Mouse (Mus musculus): ENCODE measurements around the gene Ebf1. TPM values are rescaled to one million over a fixed set of nuclear protein-coding genes. Genes with fewer than 3 reads are reported as not detected.

Ebf1 gene
- polyA plus RNA-seq, 1 experiment from 2014 or later, result 11.6 TPM

GRCm38 (mm10) chr11:44897140-44897665 lies 280.1 kb downstream of the Ebf1 start:
- 56% methylated on average over 10 of the region's 10 CpGs for WGBS
- Histone ChIP-seq H3K36me3 (ENCODE audit: insufficient read depth) (no peaks in the 10 kb centered on the region), H3K4me3 (ENCODE audit: low read depth, low read length) (no peak overlapping the region), H3K9ac (no peak overlapping the region), H3K27me3 (ENCODE audit: insufficient read depth, low read length) (no peaks in the 10 kb centered on the region), H3K4me1 (ENCODE audit: insufficient read depth) (no peaks in the 10 kb centered on the region), H3K4me2 (no peak overlapping the region), H3K9me3 (ENCODE audit: low read depth, low read length) (no peaks in the 10 kb centered on the region), H3K27ac (ENCODE audit: low read depth) (no peak overlapping the region)
- DNase-seq (peak; percentile 19), ATAC-seq (ENCODE audit: insufficient read depth) (no peak)
- TF ChIP-seq CTCF (IDR thresholded peaks at IDR 0.05; ENCODE audit: low read depth), result no peak

- Histone ChIP-seq H3K36me3 (ENCODE audit: insufficient read depth) (no peaks in the 10 kb centered on the region), H3K27me3 (ENCODE audit: insufficient read depth, low read length) (no peaks in the 10 kb centered on the region), H3K4me2 (no peak overlapping the region), H3K9ac (no peak overlapping the region), H3K4me1 (ENCODE audit: insufficient read depth) (no peaks in the 10 kb centered on the region), H3K27ac (ENCODE audit: low read depth) (no peak overlapping the region), H3K9me3 (ENCODE audit: low read depth, low read length) (no peaks in the 10 kb centered on the region), H3K4me3 (ENCODE audit: low read depth, low read length) (no peak overlapping the region)
- ATAC-seq (ENCODE audit: insufficient read depth) (no peak), DNase-seq (no peak)
- no peak for TF ChIP-seq CTCF (IDR thresholded peaks at IDR 0.05; ENCODE audit: low read depth)
These were observed 282.4 kb downstream of the Ebf1 start for GRCm38 (mm10) chr11:44899554-44899953.

GRCm38 (mm10) chr11:44899965-44900364 lies 282.8 kb downstream of the Ebf1 start:
- no peak for ATAC-seq (ENCODE audit: insufficient read depth)
- no peak for DNase-seq
- Histone ChIP-seq H3K36me3 (ENCODE audit: insufficient read depth) (no peaks in the 10 kb centered on the region), H3K4me2 (no peak overlapping the region), H3K4me1 (ENCODE audit: insufficient read depth) (no peaks in the 10 kb centered on the region), H3K27me3 (ENCODE audit: insufficient read depth, low read length) (no peaks in the 10 kb centered on the region), H3K4me3 (ENCODE audit: low read depth, low read length) (no peak overlapping the region), H3K9ac (no peak overlapping the region), H3K27ac (ENCODE audit: low read depth) (no peak overlapping the region), H3K9me3 (ENCODE audit: low read depth, low read length) (no peaks in the 10 kb centered on the region)
- WGBS, result 71% methylated on average over 7 of the region's 7 CpGs
- TF ChIP-seq CTCF (IDR thresholded peaks at IDR 0.05; ENCODE audit: low read depth), result no peak

- Histone ChIP-seq H3K27ac (ENCODE audit: low read depth) (no peak overlapping the region), H3K9ac (no peak overlapping the region), H3K9me3 (ENCODE audit: low read depth, low read length) (no peaks in the 10 kb centered on the region), H3K4me1 (ENCODE audit: insufficient read depth) (no peaks in the 10 kb centered on the region), H3K27me3 (ENCODE audit: insufficient read depth, low read length) (no peaks in the 10 kb centered on the region), H3K4me3 (ENCODE audit: low read depth, low read length) (no peak overlapping the region), H3K36me3 (ENCODE audit: insufficient read depth) (no peaks in the 10 kb centered on the region), H3K4me2 (no peak overlapping the region)
- no peak for TF ChIP-seq CTCF (IDR thresholded peaks at IDR 0.05; ENCODE audit: low read depth)
- DNase-seq, result no peak
- WGBS, result 82% methylated on average over 7 of the region's 7 CpGs
- no peak for ATAC-seq (ENCODE audit: insufficient read depth)
These were observed 283.4 kb downstream of the Ebf1 start for GRCm38 (mm10) chr11:44900496-44900895.

GRCm38 (mm10) chr11:44901715-44902114 lies 284.6 kb downstream of the Ebf1 start:
- Histone ChIP-seq H3K36me3 (ENCODE audit: insufficient read depth) (no peaks in the 10 kb centered on the region), H3K27me3 (ENCODE audit: insufficient read depth, low read length) (no peaks in the 10 kb centered on the region), H3K9ac (no peak overlapping the region), H3K4me1 (ENCODE audit: insufficient read depth) (no peaks in the 10 kb centered on the region), H3K27ac (ENCODE audit: low read depth) (no peak overlapping the region), H3K4me2 (no peak overlapping the region), H3K4me3 (ENCODE audit: low read depth, low read length) (no peak overlapping the region), H3K9me3 (ENCODE audit: low read depth, low read length) (no peaks in the 10 kb centered on the region)
- 80% methylated on average over 2 of the region's 2 CpGs for WGBS
- DNase-seq, result no peak
- ATAC-seq (ENCODE audit: insufficient read depth), result no peak
- no peak for TF ChIP-seq CTCF (IDR thresholded peaks at IDR 0.05; ENCODE audit: low read depth)

GRCm38 (mm10) chr11:44902165-44902564 lies 285.0 kb downstream of the Ebf1 start:
- Histone ChIP-seq H3K9me3 (ENCODE audit: low read depth, low read length) (no peaks in the 10 kb centered on the region), H3K27ac (ENCODE audit: low read depth) (no peak overlapping the region), H3K27me3 (ENCODE audit: insufficient read depth, low read length) (no peaks in the 10 kb centered on the region), H3K4me3 (ENCODE audit: low read depth, low read length) (no peak overlapping the region), H3K4me1 (ENCODE audit: insufficient read depth) (no peaks in the 10 kb centered on the region), H3K4me2 (no peak overlapping the region), H3K9ac (no peak overlapping the region), H3K36me3 (ENCODE audit: insufficient read depth) (no peaks in the 10 kb centered on the region)
- WGBS, result 64% methylated on average over 6 of the region's 6 CpGs
- ATAC-seq (ENCODE audit: insufficient read depth) (no peak), DNase-seq (no peak)
- TF ChIP-seq CTCF (IDR thresholded peaks at IDR 0.05; ENCODE audit: low read depth), result no peak

- Histone ChIP-seq H3K9me3 (ENCODE audit: low read depth, low read length) (no peaks in the 10 kb centered on the region), H3K4me2 (no peak overlapping the region), H3K27ac (ENCODE audit: low read depth) (no peak overlapping the region), H3K4me3 (ENCODE audit: low read depth, low read length) (no peak overlapping the region), H3K4me1 (ENCODE audit: insufficient read depth) (no peaks in the 10 kb centered on the region), H3K36me3 (ENCODE audit: insufficient read depth) (no peaks in the 10 kb centered on the region), H3K9ac (no peak overlapping the region), H3K27me3 (ENCODE audit: insufficient read depth, low read length) (no peaks in the 10 kb centered on the region)
- no peak for TF ChIP-seq CTCF (IDR thresholded peaks at IDR 0.05; ENCODE audit: low read depth)
- no peak for DNase-seq
- 67% methylated on average over 9 of the region's 9 CpGs for WGBS
- no peak for ATAC-seq (ENCODE audit: insufficient read depth)
These were observed 287.0 kb downstream of the Ebf1 start for GRCm38 (mm10) chr11:44904121-44904520.

GRCm38 (mm10) chr11:44906456-44906855 lies 289.3 kb downstream of the Ebf1 start:
- 29% methylated on average over 5 of the region's 5 CpGs for WGBS
- ATAC-seq (ENCODE audit: insufficient read depth), result no peak

More at GRCm38 (mm10) chr11:44906456-44906855, 289.3 kb downstream of the Ebf1 start:
- TF ChIP-seq CTCF (IDR thresholded peaks at IDR 0.05; ENCODE audit: low read depth), result no peak
- no peaks in the 10 kb centered on the region for H3K4me1 ChIP-seq (ENCODE audit: insufficient read depth)
- H3K4me3 ChIP-seq (ENCODE audit: low read depth, low read length), result no peak overlapping the region
- H3K4me2 ChIP-seq, result no peak overlapping the region
- no peak overlapping the region for H3K9ac ChIP-seq
- no peak overlapping the region for H3K27ac ChIP-seq (ENCODE audit: low read depth)
- no peaks in the 10 kb centered on the region for H3K9me3 ChIP-seq (ENCODE audit: low read depth, low read length)
- H3K27me3 ChIP-seq (ENCODE audit: insufficient read depth, low read length), result no peaks in the 10 kb centered on the region
- DNase-seq, result peak; percentile 24
- H3K36me3 ChIP-seq (ENCODE audit: insufficient read depth), result no peaks in the 10 kb centered on the region
